Mouse (Mus musculus) cerebellum, adult 2 months (tissue): ENCODE results near the gene Ntng2. TPM values are rescaled to one million over a fixed set of nuclear protein-coding genes. Genes with fewer than 3 reads are reported as not detected.

Experiments
- DNase-seq, 2 experiments: peaks; one replicate each; pipeline ENCODE4 v3.0.0; 2021
- H3K27ac ChIP-seq: fragments of 200-500 bp; 2 replicates; pipeline ENCODE4 v1.5.1; 2012; ENCODE audit warnings: low read length, control low read depth, inconsistent platforms; ENCODE audit not compliant: insufficient read depth
- H3K27me3 ChIP-seq: fragments of 200-500 bp; 2 replicates; pipeline ENCODE4 v1.6.1; 2012; ENCODE audit warnings: inconsistent platforms, mild to moderate bottlenecking, low read length, moderate library complexity; ENCODE audit not compliant: control insufficient read depth, insufficient read depth
- H3K4me1 ChIP-seq: fragments of 200-500 bp; 2 replicates; pipeline ENCODE4 v1.6.1; 2011; ENCODE audit warnings: low read length; ENCODE audit not compliant: control insufficient read depth, insufficient read depth
- H3K4me3 ChIP-seq: fragments of 200-500 bp; replicated peaks from 2 replicates; pipeline ENCODE3; 2011; ENCODE audit warnings: mild to moderate bottlenecking, low read depth, low read length, control low read depth; ENCODE audit not compliant: insufficient read depth
- CTCF ChIP-seq: fragments of 200-500 bp; IDR thresholded peaks from 2 replicates; pipeline ENCODE4 v1.5.1; 2011; ENCODE audit warnings: low read depth, mild to moderate bottlenecking, control low read depth, low read length, moderate library complexity, borderline replicate concordance; ENCODE audit not compliant: insufficient read depth
- POLR2A ChIP-seq: fragments of 200-500 bp; IDR thresholded peaks from 2 replicates; pipeline ENCODE4 v1.6.1; 2011; ENCODE audit warnings: low read length, control low read depth, borderline replicate concordance; ENCODE audit not compliant: insufficient read depth
- WGBS: fragments of 180-500 bp; shearing (Covaris S2); methylation state at CpG from one replicate; pipeline ENCODE4 v1.1.7; 2018; 5-methylcytosine and 5-hydroxymethylcytosine counted together
- polyA plus RNA-seq: library from polyadenylated mRNA; depleted of rRNA; stranded (reverse); fragments of >200 nt; gene quantifications from 2 replicates; pipeline ENCODE4 v1.2.3, GENCODE M21; 2012

Ntng2 gene
- polyA plus RNA-seq, 1 experiment = 26.0 TPM

- 74% methylated on average over 6 of the region's 6 CpGs for WGBS
- H3K4me3 ChIP-seq = no peak overlapping the region
These were observed 8.3 kb upstream of the Ntng2 start for GRCm38 (mm10) chr2:29261126-29261525.

GRCm38 (mm10) chr2:29253205-29253865 is 530 bp upstream of the Ntng2 start:
- peak overlapping the region; percentile 79 for H3K4me3 ChIP-seq
- H3K4me1 ChIP-seq = no peaks in the 10 kb centered on the region
- H3K27me3 ChIP-seq = no peaks in the 10 kb centered on the region
- H3K27ac ChIP-seq = no peak overlapping the region
- no peak for TF ChIP-seq CTCF
- no peak for TF ChIP-seq POLR2A
- WGBS = 15% methylated on average over 22 of the region's 22 CpGs
- peak in 1 of 2 experiments; percentile 50 for DNase-seq

More at GRCm38 (mm10) chr2:29261126-29261525, 8.3 kb upstream of the Ntng2 start:
- Histone ChIP-seq H3K4me1 (no peaks in the 10 kb centered on the region), H3K27me3 (no peaks in the 10 kb centered on the region), H3K27ac (no peak overlapping the region)
- DNase-seq = no peak
- TF ChIP-seq POLR2A (no peak), CTCF (no peak)

GRCm38 (mm10) chr2:29252059-29252598 is 676 bp downstream of the Ntng2 start:
- Histone ChIP-seq H3K27ac (no peak overlapping the region), H3K4me3 (peak overlapping the region; percentile 79), H3K4me1 (no peaks in the 10 kb centered on the region), H3K27me3 (no peaks in the 10 kb centered on the region)
- TF ChIP-seq CTCF (no peak), POLR2A (no peak)
- WGBS = under 1% methylated on average over 49 of the region's 49 CpGs
- no peak for DNase-seq

GRCm38 (mm10) chr2:29251095-29252058 is 1.4 kb downstream of the Ntng2 start:
- H3K4me1 ChIP-seq = peaks cover 3% of the 10 kb centered on the region; the same call in 1 of the 2 replicates
- TF ChIP-seq CTCF = no peak
- TF ChIP-seq POLR2A = no peak
- H3K4me3 ChIP-seq = peak overlapping the region; percentile 79
- peak in 1 of 2 experiments; percentile 39 for DNase-seq
- WGBS = under 1% methylated on average over 61 of the region's 61 CpGs
- no peaks in the 10 kb centered on the region for H3K27me3 ChIP-seq
- H3K27ac ChIP-seq = no peak overlapping the region

GRCm38 (mm10) chr2:29250263-29251094 is 2.3 kb downstream of the Ntng2 start:
- 3% methylated on average over 44 of the region's 44 CpGs for WGBS
- Histone ChIP-seq H3K4me1 (peaks cover 5% of the 10 kb centered on the region; the same call in 1 of the 2 replicates), H3K4me3 (peak overlapping the region; percentile 79), H3K27ac (no peak overlapping the region), H3K27me3 (no peaks in the 10 kb centered on the region)
- TF ChIP-seq POLR2A (no peak), CTCF (no peak)
- peak in 1 of 2 experiments; percentile 53 for DNase-seq

- H3K27ac ChIP-seq = no peak overlapping the region
- peaks cover 5% of the 10 kb centered on the region; the same call in 1 of the 2 replicates for H3K4me1 ChIP-seq
These were observed 3.0 kb downstream of the Ntng2 start for GRCm38 (mm10) chr2:29249852-29250251.

GRCm38 (mm10) chr2:29248551-29248950 is 4.3 kb downstream of the Ntng2 start:
- Histone ChIP-seq H3K4me1 (peaks cover 5% of the 10 kb centered on the region; the same call in 1 of the 2 replicates), H3K27ac (no peak overlapping the region), H3K4me3 (no peak overlapping the region), H3K27me3 (no peaks in the 10 kb centered on the region)
- no peak for DNase-seq
- no peak for TF ChIP-seq CTCF
- TF ChIP-seq POLR2A = no peak
- WGBS = 69% methylated on average over 3 of the region's 3 CpGs

More at GRCm38 (mm10) chr2:29249852-29250251, 3.0 kb downstream of the Ntng2 start:
- peak in 1 of 2 experiments; percentile 29 for DNase-seq
- no peaks in the 10 kb centered on the region for H3K27me3 ChIP-seq
- peak overlapping the region; percentile 79 for H3K4me3 ChIP-seq
- TF ChIP-seq POLR2A (no peak), CTCF (no peak)
- 18% methylated on average over 10 of the region's 10 CpGs for WGBS
